Mouse (Mus musculus): ENCODE measurements around the gene Nfix. TPM values are rescaled to one million over a fixed set of nuclear protein-coding genes. Genes with fewer than 3 reads are reported as not detected.
A peak's percentile ranks its signal among the peaks of the same experiment; 100 is the strongest.
"Not testable (repeated sequence)": the region's sequence is repeated elsewhere in the genome, so short reads cannot be mapped to it uniquely, and the experiment has no call there.

Nfix gene
- polyA plus RNA-seq, 1 experiment, result not detected

DNA sequence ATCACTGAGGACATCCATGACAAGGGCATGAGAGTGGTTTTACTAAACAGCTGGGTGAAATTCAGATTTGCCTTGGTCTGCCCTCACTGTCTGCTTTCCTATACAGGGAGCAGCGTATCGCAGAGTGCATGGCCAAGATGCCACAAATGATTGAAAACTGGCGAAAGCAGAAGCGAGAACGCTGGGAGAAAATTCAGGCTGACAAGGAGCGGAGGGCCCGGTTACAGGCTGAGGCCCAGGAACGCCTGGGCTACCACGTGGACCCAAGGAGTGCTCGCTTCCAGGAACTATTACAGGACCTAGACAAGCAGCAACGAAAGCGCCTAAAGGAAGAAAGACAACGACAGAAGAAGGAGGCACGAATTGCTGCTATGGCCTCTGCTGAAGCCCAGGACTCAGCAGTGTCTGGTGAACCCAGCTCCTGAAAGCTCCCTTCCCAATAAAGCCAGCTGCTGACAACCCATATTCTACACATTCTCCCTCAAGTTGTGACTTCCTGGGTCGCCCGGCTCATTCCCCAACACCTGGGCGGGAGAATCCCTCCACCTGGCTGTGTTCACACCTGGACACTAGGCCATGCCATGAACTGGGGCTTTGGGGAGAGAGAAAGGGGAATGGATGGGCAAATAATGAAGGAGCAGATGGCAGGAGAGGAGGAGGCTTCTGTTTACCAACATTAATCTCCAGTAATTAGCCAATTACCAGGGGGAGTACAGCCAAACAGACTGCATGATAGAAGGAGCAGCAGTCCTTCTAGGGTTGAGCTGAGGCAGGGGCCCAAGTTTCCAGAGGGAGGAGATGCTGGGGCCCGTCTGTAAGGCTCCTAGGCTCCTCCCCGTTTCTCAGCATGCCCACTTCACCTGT lies 34.1 kb upstream of the Nfix start:
- WGBS, result 70% methylated on average over 19 of the region's 19 CpGs
- Histone ChIP-seq H3K4me1 (ENCODE audit: control insufficient read depth, insufficient read depth, low read length) (peaks cover 2% of the 10 kb centered on the region; the same call in 1 of the 2 replicates), H3K4me3 (ENCODE audit: insufficient read depth, low read depth, low read length) (no peak overlapping the region), H3K27ac (ENCODE audit: insufficient read depth, low read depth, low read length) (no peak overlapping the region)
- TF ChIP-seq CTCF (IDR thresholded peaks at IDR 0.05; ENCODE audit: insufficient read depth, low read depth, low read length) (no peak), POLR2A (IDR thresholded peaks at IDR 0.05; ENCODE audit: insufficient read depth, low read depth, low read length) (no peak)

GRCm38 (mm10) chr8:84832759-84833742 lies 32.9 kb upstream of the Nfix start:
- TF ChIP-seq CTCF (IDR thresholded peaks at IDR 0.05; ENCODE audit: insufficient read depth, low read depth, low read length) (no peak), POLR2A (IDR thresholded peaks at IDR 0.05; ENCODE audit: insufficient read depth, low read depth, low read length) (no peak)
- H3K4me1 ChIP-seq (ENCODE audit: control insufficient read depth, insufficient read depth, low read length), result peaks cover 2% of the 10 kb centered on the region; the same call in 1 of the 2 replicates
- 57% methylated on average over 10 of the region's 10 CpGs for WGBS
- no peak overlapping the region for H3K27ac ChIP-seq (ENCODE audit: insufficient read depth, low read depth, low read length)
- peak overlapping the region; percentile 79 for H3K4me3 ChIP-seq (ENCODE audit: insufficient read depth, low read depth, low read length)

- peak overlapping the region; percentile 80 for H3K27ac ChIP-seq (ENCODE audit: insufficient read depth, low read depth, low read length)
- TF ChIP-seq POLR2A (IDR thresholded peaks at IDR 0.05; ENCODE audit: insufficient read depth, low read depth, low read length) (peak; percentile 92), CTCF (IDR thresholded peaks at IDR 0.05; ENCODE audit: insufficient read depth, low read depth, low read length) (no peak)
- peaks cover 2% of the 10 kb centered on the region; the same call in 1 of the 2 replicates for H3K4me1 ChIP-seq (ENCODE audit: control insufficient read depth, insufficient read depth, low read length)
- 1% methylated on average over 59 of the region's 59 CpGs for WGBS
- peak overlapping the region; percentile 79 for H3K4me3 ChIP-seq (ENCODE audit: insufficient read depth, low read depth, low read length)
These were observed 32.0 kb upstream of the Nfix start for GRCm38 (mm10) chr8:84832034-84832717.

- peak within 1 kb of the TSS; percentile 80 for H3K27ac ChIP-seq (ENCODE audit: insufficient read depth, low read depth, low read length)
- H3K4me1 ChIP-seq (ENCODE audit: control insufficient read depth, insufficient read depth, low read length), result peaks cover 2% of the 10 kb centered on the region; the same call in 1 of the 2 replicates
- WGBS, result 74% methylated on average over 11 of the region's 11 CpGs
These were observed 31.3 kb upstream of the Nfix start, which contains the start of gene Gadd45gip1 for GRCm38 (mm10) chr8:84831490-84831889. Gene Gadd45gip1 (plus strand): TSS chr8:84831522.

DNA sequence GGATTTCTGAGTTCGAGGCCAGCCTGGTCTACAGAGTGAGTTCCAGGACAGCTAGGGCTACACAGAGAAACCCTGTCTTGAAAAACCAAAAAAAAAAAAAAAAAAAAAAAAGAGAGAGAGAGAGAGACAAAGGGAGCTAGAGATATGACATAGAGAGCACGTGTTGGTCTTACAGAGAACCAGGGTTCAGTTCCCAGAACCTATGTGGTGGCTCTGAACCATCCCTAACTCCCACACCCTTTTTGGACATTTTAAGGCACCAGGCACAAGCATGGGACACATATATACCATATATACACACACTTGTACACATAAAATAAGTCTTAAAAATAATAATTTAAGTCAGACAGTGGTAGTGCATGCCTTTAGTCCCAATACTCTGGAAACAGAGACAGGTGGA lies 26.4 kb upstream of the Nfix start:
- H3K4me3 ChIP-seq (ENCODE audit: insufficient read depth, low read depth, low read length); H3K27ac ChIP-seq (ENCODE audit: insufficient read depth, low read depth, low read length): not testable (repeated sequence)
- peaks cover 13% of the 10 kb centered on the region for H3K4me1 ChIP-seq (ENCODE audit: control insufficient read depth, insufficient read depth, low read length)
- WGBS, result 91% methylated on average over 2 of the region's 2 CpGs

More at GRCm38 (mm10) chr8:84831490-84831889, 31.3 kb upstream of the Nfix start, which contains the start of gene Gadd45gip1:
- H3K4me3 ChIP-seq (ENCODE audit: insufficient read depth, low read depth, low read length), result peak within 1 kb of the TSS; percentile 79
- no peak for TF ChIP-seq CTCF (IDR thresholded peaks at IDR 0.05; ENCODE audit: insufficient read depth, low read depth, low read length)
- no peak for TF ChIP-seq POLR2A (IDR thresholded peaks at IDR 0.05; ENCODE audit: insufficient read depth, low read depth, low read length)

DNA sequence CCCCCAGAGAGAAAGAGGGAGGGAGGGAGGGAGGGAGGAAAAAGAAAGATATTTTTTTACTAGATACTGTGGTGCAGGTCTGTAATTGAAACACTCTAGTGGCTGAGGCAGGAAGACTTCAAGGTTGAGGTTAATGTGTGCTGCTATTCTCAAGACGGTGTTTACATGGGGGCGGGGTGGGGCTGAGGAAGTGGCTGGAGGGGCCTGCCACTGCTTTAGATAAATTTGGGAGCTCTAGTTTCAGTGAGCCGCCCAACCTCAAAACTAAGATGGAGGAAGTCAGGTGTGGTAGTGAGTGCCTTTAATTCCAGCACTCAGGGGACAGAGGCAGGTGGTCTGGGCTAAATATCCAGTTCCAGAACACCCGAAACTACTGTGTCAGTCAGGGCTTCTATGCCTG lies 25.5 kb upstream of the Nfix start:
- H3K27ac ChIP-seq (ENCODE audit: insufficient read depth, low read depth, low read length), result no peak overlapping the region
- H3K4me1 ChIP-seq (ENCODE audit: control insufficient read depth, insufficient read depth, low read length), result peaks cover 11% of the 10 kb centered on the region
- TF ChIP-seq POLR2A (IDR thresholded peaks at IDR 0.05; ENCODE audit: insufficient read depth, low read depth, low read length) (no peak), CTCF (IDR thresholded peaks at IDR 0.05; ENCODE audit: insufficient read depth, low read depth, low read length) (no peak)
- no peak overlapping the region for H3K4me3 ChIP-seq (ENCODE audit: insufficient read depth, low read depth, low read length)
- WGBS, result 78% methylated on average over 4 of the region's 4 CpGs

DNA sequence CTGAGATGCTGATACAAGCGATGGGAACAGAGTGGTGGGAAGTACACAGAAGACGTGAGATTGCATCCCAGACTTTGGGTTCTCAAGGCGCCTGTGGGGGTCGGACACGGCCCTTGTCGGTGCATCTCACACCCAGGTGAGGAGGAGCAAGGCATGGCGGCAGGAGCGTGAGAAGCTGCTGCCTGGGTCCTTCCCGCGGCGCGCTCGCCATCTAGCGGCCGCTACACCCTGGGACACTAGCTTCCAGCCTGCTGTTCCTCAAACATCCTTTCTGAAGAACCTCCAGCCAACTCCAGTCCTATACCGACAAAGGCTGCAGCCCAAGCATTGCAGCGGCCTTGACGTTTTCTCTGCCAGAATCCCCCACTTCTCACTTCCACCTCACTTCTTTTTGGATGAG lies 23.5 kb upstream of the Nfix start:
- peak overlapping the region; percentile 27 for H3K4me3 ChIP-seq (ENCODE audit: insufficient read depth, low read depth, low read length)
- H3K27ac ChIP-seq (ENCODE audit: insufficient read depth, low read depth, low read length), result no peak overlapping the region
- peaks cover 11% of the 10 kb centered on the region for H3K4me1 ChIP-seq (ENCODE audit: control insufficient read depth, insufficient read depth, low read length)
- TF ChIP-seq POLR2A (IDR thresholded peaks at IDR 0.05; ENCODE audit: insufficient read depth, low read depth, low read length), result no peak
- peak; percentile 64 for TF ChIP-seq CTCF (IDR thresholded peaks at IDR 0.05; ENCODE audit: insufficient read depth, low read depth, low read length)
- WGBS, result 2% methylated on average over 18 of the region's 18 CpGs

DNA sequence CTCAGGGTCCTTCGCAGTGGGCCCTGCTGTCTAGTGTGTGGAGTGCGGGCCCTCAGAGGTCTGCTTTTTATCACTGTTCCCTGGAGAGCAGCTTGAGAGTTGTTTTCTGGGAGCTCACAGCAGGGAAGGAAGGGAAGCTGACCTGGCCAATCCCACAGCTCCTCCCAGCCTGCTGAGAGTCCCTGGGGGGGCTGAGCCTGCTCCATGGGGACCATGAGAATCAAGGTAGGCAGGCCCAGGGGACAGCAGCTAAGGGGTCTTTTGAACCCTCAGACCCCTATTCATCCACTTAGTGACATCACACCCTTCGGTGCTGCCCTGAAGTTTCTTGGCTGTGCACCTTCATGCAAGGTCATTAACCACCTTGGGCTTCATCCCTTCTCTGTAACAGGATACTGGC lies 22.6 kb upstream of the Nfix start, which contains the start of gene Dand5:
Gene Dand5 (minus strand): TSS at position 101 of the 400 bp plus-strand sequence.
- 72% methylated on average over 3 of the region's 3 CpGs for WGBS
- no peak within 1 kb of the TSS for H3K27ac ChIP-seq (ENCODE audit: insufficient read depth, low read depth, low read length)

More for the DNA sequence above, 22.6 kb upstream of the Nfix start, which contains the start of gene Dand5:
- TF ChIP-seq CTCF (IDR thresholded peaks at IDR 0.05; ENCODE audit: insufficient read depth, low read depth, low read length) (no peak), POLR2A (IDR thresholded peaks at IDR 0.05; ENCODE audit: insufficient read depth, low read depth, low read length) (no peak)
- H3K4me1 ChIP-seq (ENCODE audit: control insufficient read depth, insufficient read depth, low read length), result peaks cover 11% of the 10 kb centered on the region
- peak within 1 kb of the TSS; percentile 27 for H3K4me3 ChIP-seq (ENCODE audit: insufficient read depth, low read depth, low read length)

Data from olfactory bulb, adult 2 months (tissue).